Mouse (Mus musculus) heart, adult 2 months (tissue): ENCODE data around the gene Primpol.

ENCODE experiments used
- CTCF ChIP-seq: fragments of 200-600 bp; IDR thresholded peaks from 2 replicates; pipeline ENCODE4 v1.8.1; 2022; ENCODE audit warnings: antibody characterized with exemption, mild to moderate bottlenecking, moderate library complexity
- EP300 ChIP-seq: fragments of 200-500 bp; IDR thresholded peaks from 2 replicates; pipeline ENCODE4 v1.6.1; 2011; ENCODE audit warnings: low read depth, low read length, control low read depth; ENCODE audit not compliant: insufficient read depth
- POLR2A ChIP-seq: fragments of 200-500 bp; IDR thresholded peaks from 2 replicates; pipeline ENCODE4 v1.6.1; 2011; ENCODE audit warnings: mild to moderate bottlenecking, low read depth, low read length, control low read depth; ENCODE audit not compliant: insufficient read depth

DNA sequence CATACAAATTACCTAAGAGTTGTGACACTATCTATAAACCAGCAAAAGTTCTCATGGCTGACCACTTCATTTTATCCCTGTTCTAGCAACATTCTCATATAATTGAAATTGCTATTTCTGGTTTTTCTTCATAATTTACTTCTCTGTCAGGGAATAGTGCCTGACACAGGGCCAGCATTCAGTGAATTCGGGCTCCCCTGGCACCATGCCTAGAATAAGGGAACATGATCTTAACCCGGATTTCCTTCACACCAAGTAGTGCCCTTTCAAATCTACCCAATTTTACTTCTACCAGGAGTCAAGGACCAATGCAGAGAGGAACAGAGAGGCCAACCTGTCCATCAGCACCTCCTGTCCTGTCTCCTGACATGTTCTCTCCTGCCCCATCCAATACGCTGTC, 31.4 kb downstream of the Primpol start:
- TF ChIP-seq CTCF (no peak), POLR2A (no peak), EP300 (no peak)
